Mouse (Mus musculus): ENCODE results near the gene Gm17349. TPM values are rescaled to one million over a fixed set of nuclear protein-coding genes. Genes with fewer than 3 reads are reported as not detected.
A peak's percentile ranks its signal among the peaks of the same experiment; 100 is the strongest.

The Gm17349 gene
- not detected in 2 replicates for polyA plus RNA-seq (2014; fragmentation: Nextera tagmentation; extraction: Ambion mirVana)

- Histone ChIP-seq H3K36me3 (ENCODE audit: control insufficient read depth, insufficient read depth, low read length) (peaks cover 66% of the 10 kb centered on the region), H3K9ac (replicated peaks; ENCODE audit: low read length) (peak within 1 kb of the TSS; percentile 99), H3K4me3 (replicated peaks; ENCODE audit: low read depth, low read length) (peak within 1 kb of the TSS; percentile 85), H3K9me3 (ENCODE audit: control insufficient read depth, low read length) (no peaks in the 10 kb centered on the region), H3K27me3 (ENCODE audit: control insufficient read depth, insufficient read depth, low read length) (no peaks in the 10 kb centered on the region), H3K4me1 (ENCODE audit: control insufficient read depth, insufficient read depth, low read length) (peaks cover 22% of the 10 kb centered on the region), H3K4me2 (ENCODE audit: low read length) (peak within 1 kb of the TSS; percentile 98), H3K27ac (replicated peaks; ENCODE audit: low read depth, low read length) (peak within 1 kb of the TSS; percentile 99)
- DNase-seq: peak; percentile 77
- 59% methylated on average over 11 of the region's 11 CpGs for WGBS
- ATAC-seq (ENCODE audit: low FRiP score, low TSS enrichment): no peak
Measured at GRCm38 (mm10) chr15:99705440-99706048, at the start of gene Gm17349. Gene Gm17349 (minus strand): TSS chr15:99705490.

DNA sequence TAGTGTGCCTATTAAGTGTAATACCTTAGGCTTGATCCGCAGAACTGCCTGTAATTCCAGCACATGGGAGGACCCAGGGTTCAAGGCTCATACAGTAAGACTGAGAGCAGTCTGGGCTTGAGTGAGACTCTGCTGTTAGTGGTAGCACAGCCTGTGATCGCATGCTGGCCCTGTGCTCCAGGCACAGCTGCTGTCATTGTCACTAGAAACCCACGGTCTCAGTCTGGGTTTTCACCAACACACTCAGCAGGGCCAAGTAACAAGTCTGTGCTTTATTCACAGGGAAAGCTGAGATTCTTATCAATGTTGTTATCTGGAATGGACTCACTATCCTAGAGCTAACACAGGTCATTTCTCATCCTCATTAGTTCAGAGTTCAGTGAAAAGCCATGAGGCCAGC is 48.9 kb upstream of the Gm17349 start:
- DNase-seq (no peak), ATAC-seq (ENCODE audit: low FRiP score, low TSS enrichment) (no peak)
- Histone ChIP-seq H3K4me2 (ENCODE audit: low read length) (no peak overlapping the region), H3K27ac (replicated peaks; ENCODE audit: low read depth, low read length) (no peak overlapping the region), H3K4me3 (replicated peaks; ENCODE audit: low read depth, low read length) (no peak overlapping the region), H3K9ac (replicated peaks; ENCODE audit: low read length) (no peak overlapping the region), H3K9me3 (ENCODE audit: control insufficient read depth, low read length) (no peaks in the 10 kb centered on the region), H3K27me3 (ENCODE audit: control insufficient read depth, insufficient read depth, low read length) (no peaks in the 10 kb centered on the region), H3K4me1 (ENCODE audit: control insufficient read depth, insufficient read depth, low read length) (0 out of 2 replicates have a peak, but pooled peaks cover 4% of the 10 kb centered on the region), H3K36me3 (ENCODE audit: control insufficient read depth, insufficient read depth, low read length) (peaks cover under 1% of the 10 kb centered on the region; the same call in 1 of the 2 replicates)
- WGBS: 83% methylated on average over 3 of the region's 3 CpGs

DNA sequence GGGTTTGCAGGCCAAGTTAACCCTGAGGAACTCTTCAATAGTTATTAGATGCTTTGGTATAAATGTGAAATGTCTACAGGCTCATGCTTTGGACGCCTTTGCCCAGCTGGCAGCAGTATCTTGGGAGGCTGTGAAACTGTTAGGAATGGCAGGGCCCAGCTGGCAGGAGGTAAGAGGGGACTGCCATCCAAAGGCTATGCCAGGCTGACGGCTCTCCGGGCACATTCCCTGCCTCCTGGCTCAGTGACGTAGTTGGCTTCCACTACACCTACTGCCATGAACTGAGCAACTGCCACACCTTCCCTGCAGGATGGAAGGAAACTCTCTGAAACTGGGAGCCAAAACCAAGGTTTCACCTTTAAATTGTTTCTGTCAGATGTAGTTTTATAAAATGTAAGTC is 34.9 kb upstream of the Gm17349 start:
- Histone ChIP-seq H3K4me3 (replicated peaks; ENCODE audit: low read depth, low read length) (no peak overlapping the region), H3K4me2 (ENCODE audit: low read length) (no peak overlapping the region), H3K27ac (replicated peaks; ENCODE audit: low read depth, low read length) (no peak overlapping the region), H3K27me3 (ENCODE audit: control insufficient read depth, insufficient read depth, low read length) (no peaks in the 10 kb centered on the region), H3K9ac (replicated peaks; ENCODE audit: low read length) (no peak overlapping the region), H3K9me3 (ENCODE audit: control insufficient read depth, low read length) (no peaks in the 10 kb centered on the region), H3K36me3 (ENCODE audit: control insufficient read depth, insufficient read depth, low read length) (peaks cover 74% of the 10 kb centered on the region), H3K4me1 (ENCODE audit: control insufficient read depth, insufficient read depth, low read length) (no peaks in the 10 kb centered on the region)
- DNase-seq: no peak
- WGBS: 96% methylated on average over 4 of the region's 4 CpGs
- ATAC-seq (ENCODE audit: low FRiP score, low TSS enrichment): no peak

DNA sequence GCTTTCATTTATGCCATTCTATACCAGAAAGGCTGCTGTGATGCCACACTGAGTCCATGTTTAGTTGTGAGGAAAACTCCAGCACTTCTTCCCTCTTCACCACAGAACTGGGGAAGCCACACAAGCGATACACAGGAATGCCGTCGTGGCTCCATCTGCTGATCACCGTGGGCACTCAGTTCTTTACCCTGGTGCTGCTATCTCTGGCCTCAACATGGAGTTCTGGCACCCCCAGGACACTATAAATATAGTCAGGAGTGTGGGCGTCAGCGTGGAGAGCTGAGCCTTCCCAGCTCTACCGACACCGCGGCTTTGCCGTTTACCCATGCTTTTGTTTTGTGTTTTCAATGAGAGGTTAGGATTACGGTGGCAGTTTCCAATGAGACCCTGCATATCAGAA is 31.4 kb upstream of the Gm17349 start:
- Histone ChIP-seq H3K9ac (replicated peaks; ENCODE audit: low read length) (no peak overlapping the region), H3K9me3 (ENCODE audit: control insufficient read depth, low read length) (no peaks in the 10 kb centered on the region), H3K27ac (replicated peaks; ENCODE audit: low read depth, low read length) (no peak overlapping the region), H3K4me1 (ENCODE audit: control insufficient read depth, insufficient read depth, low read length) (no peaks in the 10 kb centered on the region), H3K36me3 (ENCODE audit: control insufficient read depth, insufficient read depth, low read length) (peaks cover 74% of the 10 kb centered on the region), H3K4me3 (replicated peaks; ENCODE audit: low read depth, low read length) (no peak overlapping the region), H3K4me2 (ENCODE audit: low read length) (no peak overlapping the region), H3K27me3 (ENCODE audit: control insufficient read depth, insufficient read depth, low read length) (no peaks in the 10 kb centered on the region)
- WGBS: 91% methylated on average over 11 of the region's 11 CpGs
- DNase-seq (no peak), ATAC-seq (ENCODE audit: low FRiP score, low TSS enrichment) (no peak)

DNA sequence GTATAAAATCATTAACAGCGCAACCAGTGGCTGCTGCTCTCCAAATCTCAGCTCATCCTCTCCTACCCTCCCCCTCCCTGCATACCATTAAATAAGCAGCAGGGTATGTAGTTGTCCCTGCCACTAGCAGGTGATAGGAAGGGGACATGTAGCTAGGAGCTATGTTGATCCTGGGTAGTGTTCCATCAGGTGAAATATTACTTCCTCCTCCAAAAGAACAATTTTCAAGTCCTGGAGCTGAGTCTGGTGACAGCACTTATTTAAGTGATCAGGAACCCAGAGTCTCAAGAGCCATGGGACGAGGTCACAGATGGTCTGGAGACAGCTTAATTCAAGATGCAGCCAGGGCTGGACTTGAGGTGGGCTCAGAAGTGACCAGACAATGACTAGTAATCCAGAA is 30.3 kb upstream of the Gm17349 start:
- Histone ChIP-seq H3K4me1 (ENCODE audit: control insufficient read depth, insufficient read depth, low read length) (no peaks in the 10 kb centered on the region), H3K27ac (replicated peaks; ENCODE audit: low read depth, low read length) (no peak overlapping the region), H3K36me3 (ENCODE audit: control insufficient read depth, insufficient read depth, low read length) (peaks cover 67% of the 10 kb centered on the region), H3K4me2 (ENCODE audit: low read length) (no peak overlapping the region), H3K27me3 (ENCODE audit: control insufficient read depth, insufficient read depth, low read length) (no peaks in the 10 kb centered on the region), H3K9me3 (ENCODE audit: control insufficient read depth, low read length) (no peaks in the 10 kb centered on the region), H3K4me3 (replicated peaks; ENCODE audit: low read depth, low read length) (no peak overlapping the region), H3K9ac (replicated peaks; ENCODE audit: low read length) (no peak overlapping the region)
- DNase-seq: no peak
- ATAC-seq (ENCODE audit: low FRiP score, low TSS enrichment): no peak
- WGBS: 95% methylated on average over 2 of the region's 2 CpGs

DNA sequence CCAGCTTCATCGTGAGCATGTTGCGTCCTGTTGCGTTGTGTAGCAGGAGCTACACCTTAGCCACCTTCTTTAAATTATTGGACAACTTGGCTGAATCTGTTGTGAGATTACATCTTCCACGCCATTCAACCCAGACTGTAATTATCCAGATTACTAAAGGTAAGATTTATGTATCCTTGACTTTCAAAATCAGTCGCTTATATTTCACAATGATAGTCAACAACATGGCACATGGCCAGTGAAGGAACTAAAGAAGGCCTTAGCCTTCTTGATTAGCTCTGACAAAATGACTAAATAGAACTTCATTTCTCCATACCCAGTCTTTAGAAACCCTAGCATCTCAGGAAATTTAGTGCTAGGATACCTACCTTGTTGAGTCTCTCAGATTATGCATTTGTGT is 27.9 kb upstream of the Gm17349 start:
- Histone ChIP-seq H3K9me3 (ENCODE audit: control insufficient read depth, low read length) (no peaks in the 10 kb centered on the region), H3K27ac (replicated peaks; ENCODE audit: low read depth, low read length) (no peak overlapping the region), H3K27me3 (ENCODE audit: control insufficient read depth, insufficient read depth, low read length) (no peaks in the 10 kb centered on the region), H3K4me1 (ENCODE audit: control insufficient read depth, insufficient read depth, low read length) (no peaks in the 10 kb centered on the region), H3K9ac (replicated peaks; ENCODE audit: low read length) (no peak overlapping the region), H3K36me3 (ENCODE audit: control insufficient read depth, insufficient read depth, low read length) (peaks cover 55% of the 10 kb centered on the region), H3K4me2 (ENCODE audit: low read length) (no peak overlapping the region), H3K4me3 (replicated peaks; ENCODE audit: low read depth, low read length) (no peak overlapping the region)
- ATAC-seq (ENCODE audit: low FRiP score, low TSS enrichment) (no peak), DNase-seq (no peak)
- WGBS: over 99% methylated on average over 5 of the region's 5 CpGs

- WGBS: 97% methylated on average over 3 of the region's 3 CpGs
- Histone ChIP-seq H3K4me1 (ENCODE audit: control insufficient read depth, insufficient read depth, low read length) (peaks cover under 1% of the 10 kb centered on the region), H3K9me3 (ENCODE audit: control insufficient read depth, low read length) (no peaks in the 10 kb centered on the region), H3K27me3 (ENCODE audit: control insufficient read depth, insufficient read depth, low read length) (no peaks in the 10 kb centered on the region), H3K36me3 (ENCODE audit: control insufficient read depth, insufficient read depth, low read length) (peaks cover 50% of the 10 kb centered on the region), H3K4me3 (replicated peaks; ENCODE audit: low read depth, low read length) (no peak overlapping the region), H3K27ac (replicated peaks; ENCODE audit: low read depth, low read length) (no peak overlapping the region), H3K4me2 (ENCODE audit: low read length) (no peak overlapping the region), H3K9ac (replicated peaks; ENCODE audit: low read length) (no peak overlapping the region)
- no peak for DNase-seq
- no peak for ATAC-seq (ENCODE audit: low FRiP score, low TSS enrichment)
Measured at GRCm38 (mm10) chr15:99731678-99732077, 26.4 kb upstream of the Gm17349 start.

DNA sequence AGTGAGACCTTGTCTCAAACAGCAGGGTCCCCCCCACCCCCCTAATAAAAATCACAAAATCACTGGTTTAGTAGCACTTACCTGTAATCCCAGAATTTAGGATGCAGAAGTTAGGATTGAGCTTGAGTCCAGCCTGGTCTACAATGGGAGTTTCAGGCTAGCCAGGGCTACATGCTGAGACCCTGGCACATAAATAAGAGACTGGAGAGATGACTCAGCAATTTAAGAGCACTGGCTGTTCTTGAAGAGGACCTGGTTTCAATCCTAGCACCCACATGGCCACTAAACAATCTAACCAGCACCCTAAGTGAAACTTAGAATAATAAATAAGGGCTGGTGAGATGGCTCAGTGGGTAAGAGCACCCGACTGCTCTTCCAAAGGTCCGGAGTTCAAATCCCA is 25.9 kb upstream of the Gm17349 start:
- no peak overlapping the region for H3K4me2 ChIP-seq (ENCODE audit: low read length)
- H3K27ac ChIP-seq (replicated peaks; ENCODE audit: low read depth, low read length): no peak overlapping the region
- no peaks in the 10 kb centered on the region for H3K27me3 ChIP-seq (ENCODE audit: control insufficient read depth, insufficient read depth, low read length)
- WGBS: 98% methylated on average over 2 of the region's 2 CpGs
- H3K4me1 ChIP-seq (ENCODE audit: control insufficient read depth, insufficient read depth, low read length): peaks cover 6% of the 10 kb centered on the region
- no peaks in the 10 kb centered on the region for H3K9me3 ChIP-seq (ENCODE audit: control insufficient read depth, low read length)
- H3K4me3 ChIP-seq (replicated peaks; ENCODE audit: low read depth, low read length): no peak overlapping the region
- peaks cover 44% of the 10 kb centered on the region for H3K36me3 ChIP-seq (ENCODE audit: control insufficient read depth, insufficient read depth, low read length)
- no peak for DNase-seq
- H3K9ac ChIP-seq (replicated peaks; ENCODE audit: low read length): no peak overlapping the region
- no peak for ATAC-seq (ENCODE audit: low FRiP score, low TSS enrichment)

GRCm38 (mm10) chr15:99729056-99729783 is 23.9 kb upstream of the Gm17349 start:
- no peak for ATAC-seq (ENCODE audit: low FRiP score, low TSS enrichment)
- Histone ChIP-seq H3K4me1 (ENCODE audit: control insufficient read depth, insufficient read depth, low read length) (peaks cover 13% of the 10 kb centered on the region), H3K36me3 (ENCODE audit: control insufficient read depth, insufficient read depth, low read length) (peaks cover 27% of the 10 kb centered on the region), H3K4me3 (replicated peaks; ENCODE audit: low read depth, low read length) (no peak overlapping the region), H3K9me3 (ENCODE audit: control insufficient read depth, low read length) (no peaks in the 10 kb centered on the region), H3K9ac (replicated peaks; ENCODE audit: low read length) (no peak overlapping the region), H3K27me3 (ENCODE audit: control insufficient read depth, insufficient read depth, low read length) (no peaks in the 10 kb centered on the region), H3K27ac (replicated peaks; ENCODE audit: low read depth, low read length) (no peak overlapping the region), H3K4me2 (ENCODE audit: low read length) (no peak overlapping the region)
- no peak for DNase-seq
- WGBS: 92% methylated on average over 4 of the region's 4 CpGs

Data from midbrain, embryonic 14.5 days (tissue).